Mouse (Mus musculus) MEL (cell line): Measurements from ENCODE around the gene Pde11a.

Experiments used
- CHD2 ChIP-seq: IDR thresholded peaks from 2 replicates; pipeline ENCODE4 v1.6.1; 2011; ENCODE audit warnings: low read length, improper control_type of control experiment
- CTCF ChIP-seq, 3 experiments: IDR thresholded peaks in 2 of 3; conservative IDR thresholded peaks in 1 of 3; 2 replicates each; pipeline ENCODE4 v1.5.1; 2011 to 2012; ENCODE audit warnings: low read length in 3 of 3, low read depth in 2 of 3, mild to moderate bottlenecking in 2 of 3, improper control_type of control experiment in 1 of 3, inconsistent platforms in 1 of 3, mixed read lengths in 1 of 3, moderate library complexity in 1 of 3; ENCODE audit not compliant: control insufficient read depth in 1 of 3, insufficient read depth in 1 of 3, poor library complexity in 1 of 3, severe bottlenecking in 1 of 3
- ELF1 ChIP-seq: IDR thresholded peaks from 2 replicates; pipeline ENCODE4 v1.6.1; 2014; ENCODE audit warnings: low read depth, mild to moderate bottlenecking, inconsistent platforms, low read length, improper control_type of control experiment, moderate library complexity
- GATA1 ChIP-seq: IDR thresholded peaks from 2 replicates; pipeline ENCODE4 v1.6.1; 2011; ENCODE audit warnings: low read depth, low read length, improper control_type of control experiment
- MAX ChIP-seq: IDR thresholded peaks from 2 replicates; pipeline ENCODE4 v1.6.1; 2011; ENCODE audit warnings: low read length, improper control_type of control experiment
- MYB ChIP-seq: IDR thresholded peaks from 2 replicates; pipeline ENCODE4 v1.6.1; 2011; ENCODE audit warnings: mild to moderate bottlenecking, low read depth, low read length, improper control_type of control experiment
- POLR2A ChIP-seq, 2 experiments: IDR thresholded peaks; 2 replicates each; pipeline ENCODE4 v1.6.1; 2011 to 2012; ENCODE audit warnings: low read length in 2 of 2, mild to moderate bottlenecking in 2 of 2, control low read depth in 1 of 2, improper control_type of control experiment in 1 of 2, low read depth in 1 of 2, moderate library complexity in 1 of 2; ENCODE audit not compliant: control insufficient read depth in 1 of 2, insufficient read depth in 1 of 2, poor library complexity in 1 of 2
- RAD21 ChIP-seq: IDR thresholded peaks from 2 replicates; pipeline ENCODE4 v1.6.1; 2011; ENCODE audit warnings: mild to moderate bottlenecking, low read depth, low read length, improper control_type of control experiment
- TBP ChIP-seq: IDR thresholded peaks from 2 replicates; pipeline ENCODE4 v1.8.0; 2011; ENCODE audit warnings: low read depth, low read length, improper control_type of control experiment
- ZKSCAN1 ChIP-seq: IDR thresholded peaks from 2 replicates; pipeline ENCODE4 v1.6.1; 2012; ENCODE audit warnings: low read depth, mild to moderate bottlenecking, inconsistent platforms, low read length, improper control_type of control experiment, moderate library complexity
- ZMIZ1 ChIP-seq: IDR thresholded peaks from 2 replicates; pipeline ENCODE4 v1.6.1; 2012; ENCODE audit warnings: low read depth, mild to moderate bottlenecking, inconsistent platforms, low read length, improper control_type of control experiment, moderate library complexity

DNA sequence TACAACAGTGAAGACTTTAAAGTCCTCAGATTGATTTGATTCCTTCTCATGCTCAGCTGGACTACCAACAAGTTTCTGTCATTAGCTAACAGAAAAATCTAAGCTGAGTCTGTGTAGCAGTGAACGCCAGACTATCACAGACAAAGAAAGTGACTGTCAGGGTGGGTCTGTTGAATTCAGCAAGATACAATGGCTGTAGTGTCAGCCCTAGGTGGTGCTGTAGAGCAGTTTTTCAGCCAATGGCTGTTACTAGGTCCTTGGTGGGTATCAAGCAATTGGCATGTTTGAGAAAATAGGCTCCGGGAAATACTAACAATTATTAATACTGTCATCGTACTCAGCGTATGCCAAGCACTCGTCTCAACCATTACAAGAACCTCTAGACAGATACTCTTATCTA, 274.5 kb downstream of the Pde11a start:
- peak; percentile 21 to 47 (median 27); a peak in 4 of 6 replicates for TF ChIP-seq CTCF (IDR thresholded peaks at IDR 0.05 in 2 of 3, conservative IDR thresholded peaks at IDR 0.05 in 1 of 3; ENCODE audit: control insufficient read depth in 1 of 3, insufficient read depth in 1 of 3, low read depth in 2 of 3, low read length in 3 of 3, poor library complexity in 1 of 3, severe bottlenecking in 1 of 3)
- no peak for TF ChIP-seq TBP
- no peak for TF ChIP-seq MAX
- no peak for TF ChIP-seq POLR2A (IDR thresholded peaks at IDR 0.05; ENCODE audit: control insufficient read depth in 1 of 2, insufficient read depth in 1 of 2, low read depth in 1 of 2, low read length in 2 of 2, poor library complexity in 1 of 2)
- no peak for TF ChIP-seq RAD21
- no peak for TF ChIP-seq ZMIZ1
- no peak for TF ChIP-seq ZKSCAN1
- TF ChIP-seq MYB, result no peak
- TF ChIP-seq GATA1, result no peak
- no peak for TF ChIP-seq CHD2
- no peak for TF ChIP-seq ELF1
